Mouse (Mus musculus): ENCODE measurements around the gene Serpina12.
A peak's percentile ranks its signal among the peaks of the same experiment; 100 is the strongest.

Serpina12 gene

GRCm38 (mm10) chr12:104003238-104003612 lies 41.0 kb downstream of the Serpina12 start:
- DNase-seq (ENCODE audit: low spot score in 2 of 2) = no peak

GRCm38 (mm10) chr12:104002569-104003237 lies 41.5 kb downstream of the Serpina12 start:
- DNase-seq (ENCODE audit: low spot score in 2 of 2) = no peak

GRCm38 (mm10) chr12:104000594-104000993 lies 43.6 kb downstream of the Serpina12 start:
- no peak for DNase-seq (ENCODE audit: low spot score in 2 of 2)

GRCm38 (mm10) chr12:103999611-104000010 lies 44.6 kb downstream of the Serpina12 start:
- DNase-seq (ENCODE audit: low spot score in 2 of 2) = no peak

- no peak for DNase-seq (ENCODE audit: low spot score in 2 of 2)
Measured at GRCm38 (mm10) chr12:103996513-103996912, 47.7 kb downstream of the Serpina12 start.

- DNase-seq (ENCODE audit: low spot score in 2 of 2) = peak; percentile 19 to 35
Measured at GRCm38 (mm10) chr12:103995292-103996072, 48.8 kb downstream of the Serpina12 start.

GRCm38 (mm10) chr12:103992945-103993344 lies 51.3 kb downstream of the Serpina12 start:
- peak in 1 of 2 experiments; percentile 17 for DNase-seq (ENCODE audit: low spot score in 2 of 2)

- no peak for DNase-seq (ENCODE audit: low spot score in 2 of 2)
Measured at GRCm38 (mm10) chr12:103989857-103990256, 54.4 kb downstream of the Serpina12 start, which contains the start of gene Serpina11. Gene Serpina11, minus strand, starts transcription at chr12:103989957.

- DNase-seq (ENCODE audit: low spot score in 2 of 2) = no peak
Measured at GRCm38 (mm10) chr12:103989514-103989767, 54.8 kb downstream of the Serpina12 start.

- no peak for DNase-seq (ENCODE audit: low spot score in 2 of 2)
Measured at GRCm38 (mm10) chr12:103988754-103989513, 55.3 kb downstream of the Serpina12 start.

- no peak for DNase-seq (ENCODE audit: low spot score in 2 of 2)
Measured at GRCm38 (mm10) chr12:103985868-103986267, 58.4 kb downstream of the Serpina12 start.

- no peak for DNase-seq (ENCODE audit: low spot score in 2 of 2)
Measured at GRCm38 (mm10) chr12:103984935-103985334, 59.3 kb downstream of the Serpina12 start.

GRCm38 (mm10) chr12:103981646-103982360 lies 62.4 kb downstream of the Serpina12 start:
- DNase-seq (ENCODE audit: low spot score in 2 of 2) = no peak

All from spleen, postnatal 36 days (tissue).